Mouse (Mus musculus) gastrocnemius, adult 2 months (tissue): ENCODE data around the gene Ptms. TPM values are rescaled to one million over a fixed set of nuclear protein-coding genes. Genes with fewer than 3 reads are reported as not detected.

Experiments
- DNase-seq: peaks from one replicate; pipeline ENCODE4 v3.0.0; 2022
- H3K27ac ChIP-seq: fragments of 200-600 bp; 2 replicates; pipeline ENCODE4 v1.8.1; 2022; ENCODE audit warnings: mild to moderate bottlenecking
- H3K4me3 ChIP-seq: fragments of 200-600 bp; 2 replicates; pipeline ENCODE4 v1.8.1; 2022; ENCODE audit warnings: mild to moderate bottlenecking, moderate library complexity
- CTCF ChIP-seq: fragments of 200-600 bp; IDR thresholded peaks from 2 replicates; pipeline ENCODE4 v1.8.1; 2022; ENCODE audit warnings: antibody characterized with exemption, mild to moderate bottlenecking, moderate library complexity
- intact Hi-C: fragments of 180-260 bp; cut with DNase I; formaldehyde crosslinking; loops from one replicate; pipeline ENCODE4 v1.15.1; 2025
- total RNA-seq, 2 experiments: library from RNA; stranded (reverse); gene quantifications; 2 replicates each; pipeline ENCODE4 v1.2.3; 2021

The Ptms gene
- total RNA-seq, 2 experiments from 2014 or later, result 65.5 to 99.4 TPM

- Histone ChIP-seq H3K27ac (no peak overlapping the region), H3K4me3 (no peak overlapping the region)
- intact Hi-C loops, result no loop called here
- DNase-seq, result no peak
- no peak for TF ChIP-seq CTCF
Observed at GRCm38 (mm10) chr6:124865766-124866362, 54.0 kb downstream of the Ptms start.

Other genes starting within 250 kb of the Ptms start
- 10 to 100 TPM; 57.7 to 71.8 TPM for gene Emg1, start 207.9 kb downstream of the Ptms start, total RNA-seq
- gene Phb2, start 207.8 kb downstream of the Ptms start, total RNA-seq, result 100 to 1,000 TPM; 142 to 184 TPM
- under 1 TPM; 0.61 to 0.87 TPM for gene Ptpn6, start 181.4 kb downstream of the Ptms start, total RNA-seq
- gene Grcc10, start 178.7 kb downstream of the Ptms start, total RNA-seq, result 100 to 1,000 TPM; 145 to 182 TPM
- gene Gm45234, start 164.1 kb downstream of the Ptms start, total RNA-seq, result not detected
- 10 to 100 TPM; 46.4 to 47.9 TPM for gene Atn1, start 163.6 kb downstream of the Ptms start, total RNA-seq
- 1 to 10 TPM; 1.2 to 2.0 TPM for gene Eno2, start 150.4 kb downstream of the Ptms start, total RNA-seq
- under 1 TPM in 1 of 2 experiments, not detected in 1; 0.48 TPM for gene Lrrc23, start 140.4 kb downstream of the Ptms start, total RNA-seq
- gene Spsb2, start 111.4 kb downstream of the Ptms start, total RNA-seq, result 1 to 10 TPM; 2.0 to 2.5 TPM
- gene Tpi1, start 105.8 kb downstream of the Ptms start, total RNA-seq, result 1,000 to 10,000 TPM; 2,224 to 2,391 TPM
- gene Usp5, start 90.6 kb downstream of the Ptms start, total RNA-seq, result 10 to 100 TPM; 43.4 to 50.1 TPM
- under 1 TPM; 0.26 to 0.31 TPM for gene Cdca3, start 90.6 kb downstream of the Ptms start, total RNA-seq
- 1 to 10 TPM in 1 of 2 experiments, under 1 TPM in 1; 0.75 to 1.4 TPM for gene Gnb3, start 79.8 kb downstream of the Ptms start, total RNA-seq
- 1 to 10 TPM; 4.1 to 7.1 TPM for gene P3h3, start 62.4 kb downstream of the Ptms start, total RNA-seq
- gene Gpr162, start 56.1 kb downstream of the Ptms start, total RNA-seq, result not detected
- gene Cd4, start 31.9 kb downstream of the Ptms start, total RNA-seq, result not detected
- gene Lag3, start 8.4 kb downstream of the Ptms start, total RNA-seq, result under 1 TPM; 0.11 to 0.13 TPM
- 100 to 1,000 TPM; 202 to 204 TPM for gene Mlf2, start 11.3 kb upstream of the Ptms start, total RNA-seq
- 100 to 1,000 TPM; 108 to 115 TPM for gene Cops7a, start 45.4 kb upstream of the Ptms start, total RNA-seq
- under 1 TPM; 0.22 to 0.41 TPM for gene Pianp, start 76.6 kb upstream of the Ptms start, total RNA-seq
- 10 to 100 TPM; 24.4 to 28.0 TPM for gene Zfp384, start 89.0 kb upstream of the Ptms start, total RNA-seq
- 10 to 100 TPM; 26.8 to 28.3 TPM for gene Ing4, start 119.7 kb upstream of the Ptms start, total RNA-seq
- 1 to 10 TPM; 2.4 to 4.5 TPM for gene Acrbp, start 129.6 kb upstream of the Ptms start, total RNA-seq
- gene Lpar5, start 147.8 kb upstream of the Ptms start, total RNA-seq, result not detected
- 10 to 100 TPM; 68.8 to 71.2 TPM for gene Chd4, start 175.9 kb upstream of the Ptms start, total RNA-seq
- 10 to 100 TPM; 17.9 to 18.1 TPM for gene Nop2, start 211.8 kb upstream of the Ptms start, total RNA-seq
- 1 to 10 TPM; 7.8 to 9.4 TPM for gene Iffo1, start 225.1 kb upstream of the Ptms start, total RNA-seq
- over 10,000 TPM in 1 of 2 experiments, 1,000 to 10,000 TPM in 1; 9,742 to 11,894 TPM for gene Gapdh, start 246.4 kb upstream of the Ptms start, total RNA-seq